Mouse (Mus musculus) ES-E14 (cell line): ENCODE results near the gene 9530003J23Rik. TPM values are rescaled to one million over a fixed set of nuclear protein-coding genes. Genes with fewer than 3 reads are reported as not detected.

Experiments
- DNase-seq: peaks from one replicate; pipeline ENCODE4 v3.0.0-alpha.2; 2013; ENCODE audit warnings: low read depth, low spot score
- H3K27ac ChIP-seq: 2 replicates; pipeline ENCODE4 v1.5.1; 2012; ENCODE audit warnings: low read depth, mild to moderate bottlenecking, low read length, moderate library complexity, mixed read lengths; ENCODE audit not compliant: poor library complexity, insufficient read depth, severe bottlenecking
- H3K36me3 ChIP-seq: 2 replicates; pipeline ENCODE4 v1.6.1; 2012; ENCODE audit warnings: mild to moderate bottlenecking, low read length, moderate library complexity, mixed read lengths; ENCODE audit not compliant: control insufficient read depth, poor library complexity, insufficient read depth, severe bottlenecking
- H3K4me1 ChIP-seq, 2 experiments: fragments of 150-350 bp in 1 of 2; sonication (generic) in 1 of 2; 2 replicates each; pipeline ENCODE4 v1.6.1; 2012; ENCODE audit warnings: low read length in 2 of 2, mild to moderate bottlenecking in 1 of 2, mixed read lengths in 1 of 2; ENCODE audit not compliant: control insufficient read depth in 2 of 2, insufficient read depth in 2 of 2, poor library complexity in 1 of 2
- H3K4me3 ChIP-seq, 2 experiments: fragments of 150-350 bp in 1 of 2; sonication (generic) in 1 of 2; 2 replicates each; pipeline ENCODE4 v1.5.1; 2012; ENCODE audit warnings: low read length in 2 of 2, low read depth in 1 of 2, mild to moderate bottlenecking in 1 of 2, mixed read lengths in 1 of 2; ENCODE audit not compliant: insufficient read depth in 1 of 2, poor library complexity in 1 of 2, severe bottlenecking in 1 of 2
- H3K9ac ChIP-seq: 2 replicates; pipeline ENCODE4 v1.6.1; 2012; ENCODE audit warnings: low read depth, mild to moderate bottlenecking, low read length, mixed read lengths; ENCODE audit not compliant: poor library complexity, insufficient read depth, severe bottlenecking
- H3K9me3 ChIP-seq: fragments of 150-350 bp; sonication (generic); 2 replicates; pipeline ENCODE4 v1.6.1; 2012; ENCODE audit warnings: low read depth, mild to moderate bottlenecking, low read length; ENCODE audit not compliant: control insufficient read depth, insufficient read depth
- CHD2 ChIP-seq: IDR thresholded peaks from 2 replicates; pipeline ENCODE4 v1.6.1; 2014; ENCODE audit warnings: mild to moderate bottlenecking, low read depth, low read length, inconsistent platforms
- HCFC1 ChIP-seq: IDR thresholded peaks from 2 replicates; pipeline ENCODE4 v1.6.1; 2012; ENCODE audit warnings: low read length, inconsistent platforms, borderline replicate concordance; ENCODE audit not compliant: insufficient read depth
- MAFK ChIP-seq: IDR thresholded peaks from 2 replicates; pipeline ENCODE4 v1.6.1; 2014; ENCODE audit warnings: mild to moderate bottlenecking, low read depth, low read length, inconsistent platforms; ENCODE audit not compliant: insufficient read depth
- ZC3H11A ChIP-seq: IDR thresholded peaks from 2 replicates; pipeline ENCODE4 v1.6.1; 2012; ENCODE audit warnings: low read depth, mild to moderate bottlenecking, inconsistent platforms, low read length, borderline replicate concordance
- ZNF384 ChIP-seq: IDR thresholded peaks from 2 replicates; pipeline ENCODE4 v1.6.1; 2012; ENCODE audit warnings: low read depth, low read length, inconsistent platforms
- in situ Hi-C, 2 experiments: fragments of 600-800 bp; cut with MboI; formaldehyde crosslinking; loops; one replicate each; pipeline ENCODE4 v1.15.1; 2025; ENCODE audit warnings: low sequenced_read_pairs in 2 of 2, inconsistent platforms in 1 of 2; ENCODE audit not compliant: unreplicated experiment in 2 of 2
- total RNA-seq: library from RNA; depleted of rRNA; stranded (reverse); fragments of 300-350 nt; gene quantifications from 2 replicates; pipeline ENCODE4 v1.2.3, GENCODE M21; 2012

Gene 9530003J23Rik
- total RNA-seq, 1 experiment, result not detected

DNA sequence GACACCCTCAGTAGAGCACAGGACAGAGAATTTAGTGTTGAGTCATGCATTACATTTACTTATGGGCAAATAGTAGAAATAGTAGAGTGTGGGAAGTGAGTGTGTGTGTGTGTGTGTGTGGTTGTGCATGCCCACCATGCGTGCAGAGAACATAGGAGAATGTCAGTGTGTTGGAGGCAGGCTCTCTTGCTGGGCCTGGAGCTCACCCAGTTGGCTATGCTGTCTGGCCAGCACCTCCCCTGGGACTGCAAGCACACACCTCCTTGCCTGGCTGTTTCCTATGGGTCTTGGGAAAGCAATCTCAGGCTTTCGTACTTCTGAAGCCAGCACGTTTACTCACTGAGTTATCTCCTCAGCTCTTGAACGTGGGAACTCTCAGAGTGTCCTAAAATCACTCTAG lies 3.7 kb downstream of the 9530003J23Rik start:
- H3K27ac ChIP-seq, result no peak overlapping the region
- TF ChIP-seq MAFK (no peak), ZC3H11A (no peak), CHD2 (no peak), ZNF384 (no peak), HCFC1 (no peak)
- H3K36me3 ChIP-seq, result no peaks in the 10 kb centered on the region
- H3K4me3 ChIP-seq, result no peak overlapping the region
- no peak for DNase-seq
- no peaks in the 10 kb centered on the region for H3K9me3 ChIP-seq
- no peak overlapping the region for H3K9ac ChIP-seq
- H3K4me1 ChIP-seq, result peaks cover 4 to 5% of the 10 kb centered on the region in 2 experiments; a peak in 2 of 4 replicates
- in situ Hi-C loops, result no loop called here

DNA sequence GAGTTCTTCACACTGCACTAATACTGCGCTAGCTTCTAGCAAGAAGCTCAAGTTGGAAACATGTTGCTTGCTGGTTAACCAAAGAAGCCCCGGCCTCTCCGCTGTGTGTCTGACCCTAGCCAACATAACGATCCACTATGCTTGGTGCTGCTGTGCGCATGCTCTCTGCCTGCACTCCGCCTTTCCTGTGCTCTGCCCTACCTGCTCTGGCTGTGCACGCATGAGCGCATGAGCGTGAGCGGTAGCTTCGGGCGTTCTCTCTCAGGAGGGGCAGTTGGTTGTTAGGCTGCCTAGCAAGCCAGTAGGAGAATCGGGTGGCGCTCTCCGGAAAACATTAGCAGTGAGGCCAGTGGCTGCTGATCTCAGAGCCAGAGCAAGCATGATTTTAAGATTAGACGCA lies 8.7 kb downstream of the 9530003J23Rik start:
- peak; percentile 81 for DNase-seq
- H3K9me3 ChIP-seq, result no peaks in the 10 kb centered on the region
- TF ChIP-seq ZNF384, result no peak
- no peak for TF ChIP-seq MAFK
- H3K4me1 ChIP-seq, result peaks cover 4 to 9% of the 10 kb centered on the region in 2 experiments; a peak in 2 of 4 replicates
- no peaks in the 10 kb centered on the region for H3K36me3 ChIP-seq
- in situ Hi-C loops, result no loop called here
- no peak overlapping the region; the same call in 1 of the 2 replicates for H3K9ac ChIP-seq
- no peak overlapping the region for H3K27ac ChIP-seq
- peak overlapping the region in 1 of 2 experiments; percentile 54; a peak in 2 of 4 replicates for H3K4me3 ChIP-seq

DNA sequence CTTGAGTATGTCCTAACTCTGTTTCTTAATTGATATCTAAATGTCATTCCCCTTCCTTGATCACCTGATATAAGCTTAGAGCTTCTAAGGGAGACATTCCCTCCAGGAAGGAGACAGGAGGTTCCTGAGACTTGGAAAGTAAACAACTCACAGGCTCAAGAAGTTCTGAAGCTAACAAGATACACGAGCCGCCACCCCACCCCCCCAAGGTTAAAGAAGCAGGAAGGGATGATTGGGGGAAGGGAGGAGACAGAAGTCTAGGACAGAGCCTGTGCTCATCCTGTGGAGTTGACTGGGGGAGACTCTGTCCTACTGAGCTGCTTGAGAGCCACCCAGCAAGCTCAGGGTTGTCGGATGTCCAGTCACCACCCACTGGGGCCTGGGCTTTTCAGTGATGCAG lies 12.5 kb downstream of the 9530003J23Rik start:
- Histone ChIP-seq H3K9ac (no peak overlapping the region), H3K4me3 (no peak overlapping the region)
- TF ChIP-seq HCFC1, result no peak
- no peak for TF ChIP-seq MAFK
- no peak for TF ChIP-seq ZC3H11A
- no peak for TF ChIP-seq ZNF384
- TF ChIP-seq CHD2, result no peak

DNA sequence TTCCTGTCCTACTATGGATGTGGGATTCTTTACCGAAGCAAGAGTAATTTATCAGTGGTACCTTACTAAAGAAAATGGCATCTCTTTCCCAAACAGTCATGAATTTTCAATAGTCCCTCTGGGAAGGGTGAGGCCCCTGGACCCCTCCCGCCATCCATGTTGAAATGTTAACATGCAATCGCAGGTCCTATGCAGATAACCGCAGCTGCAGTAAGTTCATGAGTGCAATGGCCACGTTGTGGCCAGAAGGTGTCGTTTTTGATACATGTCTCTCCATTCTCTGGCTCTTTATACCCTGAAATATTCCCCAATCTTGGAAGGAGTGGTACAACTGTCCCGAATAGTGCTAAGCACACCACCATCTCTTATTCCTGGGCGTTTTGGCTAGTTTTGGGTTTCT lies 13.4 kb downstream of the 9530003J23Rik start:
- TF ChIP-seq ZC3H11A, result no peak; the same call in 1 of the 2 replicates
- no peak for TF ChIP-seq ZNF384
- no peak for TF ChIP-seq MAFK
- TF ChIP-seq HCFC1, result no peak
- no peak for TF ChIP-seq CHD2
- in situ Hi-C loops, result no loop called here
- Histone ChIP-seq H3K4me3 (peak overlapping the region; percentile 88 to 95), H3K9me3 (no peaks in the 10 kb centered on the region), H3K27ac (peak overlapping the region; percentile 97; the same call in 1 of the 2 replicates), H3K4me1 (peaks cover 0 to 5% of the 10 kb centered on the region in 2 experiments; a peak in 2 of 4 replicates), H3K9ac (peak overlapping the region; percentile 75; the same call in 1 of the 2 replicates), H3K36me3 (peaks cover 16% of the 10 kb centered on the region)
- DNase-seq, result no peak

More for the DNA sequence above, 12.5 kb downstream of the 9530003J23Rik start:
- in situ Hi-C loops, result no loop called here
- Histone ChIP-seq H3K9me3 (no peaks in the 10 kb centered on the region), H3K4me1 (peaks cover 4 to 9% of the 10 kb centered on the region in 2 experiments; a peak in 2 of 4 replicates), H3K36me3 (peaks cover 8% of the 10 kb centered on the region), H3K27ac (no peak overlapping the region)
- no peak for DNase-seq
